Mouse (Mus musculus) ES-E14 (cell line): Measurements from ENCODE around the gene Pklr.

ENCODE experiments used
- CHD2 ChIP-seq: IDR thresholded peaks from 2 replicates; pipeline ENCODE4 v1.6.1; 2014; ENCODE audit warnings: mild to moderate bottlenecking, low read depth, low read length, inconsistent platforms
- HCFC1 ChIP-seq: IDR thresholded peaks from 2 replicates; pipeline ENCODE4 v1.6.1; 2012; ENCODE audit warnings: low read length, inconsistent platforms, borderline replicate concordance; ENCODE audit not compliant: insufficient read depth
- MAFK ChIP-seq: IDR thresholded peaks from 2 replicates; pipeline ENCODE4 v1.6.1; 2014; ENCODE audit warnings: mild to moderate bottlenecking, low read depth, low read length, inconsistent platforms; ENCODE audit not compliant: insufficient read depth
- ZC3H11A ChIP-seq: IDR thresholded peaks from 2 replicates; pipeline ENCODE4 v1.6.1; 2012; ENCODE audit warnings: low read depth, mild to moderate bottlenecking, inconsistent platforms, low read length, borderline replicate concordance
- ZNF384 ChIP-seq: IDR thresholded peaks from 2 replicates; pipeline ENCODE4 v1.6.1; 2012; ENCODE audit warnings: low read depth, low read length, inconsistent platforms

DNA sequence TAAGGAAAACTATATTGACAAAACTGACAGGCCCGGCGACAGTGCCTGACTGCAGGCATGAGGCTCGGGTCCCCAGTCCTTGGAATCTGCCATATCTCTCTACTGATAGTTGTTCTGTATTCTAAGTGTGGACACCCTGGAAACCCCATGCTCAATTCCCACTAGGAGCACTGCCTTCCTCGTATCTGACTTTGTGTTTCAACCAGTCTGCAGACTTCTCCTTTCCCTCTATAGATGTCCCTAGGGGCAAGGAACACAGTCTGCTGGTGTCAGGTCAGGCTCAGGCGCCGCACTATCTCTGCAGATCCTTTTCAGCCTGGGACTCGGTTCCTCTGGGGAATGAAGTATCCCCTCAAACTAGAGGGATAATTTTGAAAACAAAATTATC lies 2.9 kb upstream of the Pklr start:
- no peak for TF ChIP-seq ZNF384
- TF ChIP-seq CHD2, result no peak
- TF ChIP-seq MAFK, result no peak
- no peak for TF ChIP-seq HCFC1
- TF ChIP-seq ZC3H11A, result no peak
